In the genomic region with DNA sequence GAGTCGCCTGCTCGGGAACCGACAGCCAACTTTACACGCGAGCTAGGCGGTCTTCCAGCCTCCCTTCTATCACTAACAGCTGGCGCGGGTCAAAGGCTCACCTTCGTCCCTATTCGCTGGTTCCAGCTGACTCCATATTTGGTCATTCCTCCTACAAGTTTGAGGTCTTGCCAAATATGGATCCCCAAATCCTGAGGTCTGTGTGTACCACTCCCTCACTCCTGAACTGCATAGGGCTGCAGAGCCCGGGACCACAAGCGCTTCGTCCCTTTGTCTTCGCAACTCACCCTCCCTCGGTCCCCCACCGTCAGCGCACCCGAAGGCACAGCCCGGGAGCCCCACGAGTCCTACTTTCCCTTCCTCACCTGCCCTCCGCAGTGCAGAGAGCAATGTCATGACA, we compare ENCODE assay signal across 8 mouse cellular contexts. TPM values are rescaled to one million over a fixed set of nuclear protein-coding genes. Genes with fewer than 3 reads are reported as not detected.
DNase-seq lines count a peak whose midpoint lies in the region; ATAC-seq and TF ChIP-seq lines count a peak whose summit lies in the region.

No protein-coding gene starts in this region.

- TF ChIP-seq POLR2A in ES-Bruce4 (IDR thresholded peaks at IDR 0.05; ENCODE audit: insufficient read depth, low read length): no peak
- no peak for TF ChIP-seq POLR2A in testis, adult 2 months (IDR thresholded peaks at IDR 0.05; ENCODE audit: control insufficient read depth, low read depth, low read length)

- WGBS in forebrain, embryonic 11.5 days: 1% methylated on average over 21 of the region's 21 CpGs
- WGBS in heart, embryonic 16.5 days: under 1% methylated on average over 21 of the region's 21 CpGs
- under 1% methylated on average over 21 of the region's 21 CpGs for WGBS in liver, postnatal 0 days (ENCODE audit: insufficient replicate concordance)
- WGBS in neural tube, embryonic 13.5 days: under 1% methylated on average over 21 of the region's 21 CpGs

- H3K4me3 ChIP-seq in ES-Bruce4 (ENCODE audit: low read depth, low read length): peak overlapping the region; percentile 88
- peak overlapping the region; percentile 63 for H3K4me3 ChIP-seq in forebrain, embryonic 11.5 days (ENCODE audit: low read depth, low read length)
- H3K4me3 ChIP-seq in heart, embryonic 16.5 days (ENCODE audit: low read length): peak overlapping the region; percentile 86
- peak overlapping the region; percentile 74 for H3K4me3 ChIP-seq in liver, postnatal 0 days (ENCODE audit: low read depth, low read length)
- H3K4me3 ChIP-seq in neural tube, embryonic 13.5 days: peak overlapping the region; percentile 82
- peak overlapping the region; percentile 85 for H3K4me3 ChIP-seq in testis, adult 2 months (ENCODE audit: control insufficient read depth, low read depth, low read length)

- peak overlapping the region; percentile 78 for H3K9ac ChIP-seq in ES-Bruce4 (ENCODE audit: low read depth, poor library complexity, severe bottlenecking)
- peak overlapping the region; percentile 89 for H3K9ac ChIP-seq in forebrain, embryonic 11.5 days (ENCODE audit: low read length)
- peak overlapping the region; percentile 94 for H3K9ac ChIP-seq in heart, embryonic 16.5 days (ENCODE audit: low read length)
- peak overlapping the region; percentile 83 for H3K9ac ChIP-seq in liver, postnatal 0 days (replicated peaks)
- peak overlapping the region; percentile 89 for H3K9ac ChIP-seq in neural tube, embryonic 13.5 days

- peak; percentile 79 for ATAC-seq in forebrain, embryonic 11.5 days (replicated peaks; ENCODE audit: low FRiP score)
- ATAC-seq in heart, embryonic 16.5 days (replicated peaks; ENCODE audit: extremely low read depth, insufficient read depth, low FRiP score): peak; percentile 87
- peak; percentile 86 for ATAC-seq in liver, postnatal 0 days
- peak; percentile 92 for ATAC-seq in neural tube, embryonic 13.5 days (ENCODE audit: low read depth)

- no peak overlapping the region for H3K27ac ChIP-seq in ES-Bruce4 (ENCODE audit: insufficient read depth, low read length)
- peak overlapping the region; percentile 74 for H3K27ac ChIP-seq in forebrain, embryonic 11.5 days (ENCODE audit: low read depth, low read length)
- H3K27ac ChIP-seq in heart, embryonic 16.5 days (ENCODE audit: low read length): peak overlapping the region; percentile 97
- H3K27ac ChIP-seq in liver, postnatal 0 days (ENCODE audit: low read depth): peak overlapping the region; percentile 94
- H3K27ac ChIP-seq in neural tube, embryonic 13.5 days (replicated peaks): peak overlapping the region; percentile 96
- peak overlapping the region; percentile 47 for H3K27ac ChIP-seq in testis, adult 2 months (ENCODE audit: control insufficient read depth, insufficient read depth, low read depth, low read length)

- DNase-seq in c-Kit-positive CD71-positive TER-119-positive erythroid progenitor cells, embryonic 14.5 days (ENCODE audit: low spot score): peak; percentile 74
- DNase-seq in forebrain, embryonic 11.5 days (ENCODE audit: low spot score): peak; percentile 80
- DNase-seq in kidney, postnatal 25 days: peak; percentile 88 to 89
- peak; percentile 74 for DNase-seq in liver, postnatal 0 days

- H3K27me3 ChIP-seq in ES-Bruce4 (ENCODE audit: control insufficient read depth, insufficient read depth, low read length, poor library complexity, severe bottlenecking): no peaks in the 10 kb centered on the region
- no peaks in the 10 kb centered on the region for H3K27me3 ChIP-seq in forebrain, embryonic 11.5 days (ENCODE audit: control insufficient read depth, insufficient read depth, low read length)
- H3K27me3 ChIP-seq in heart, embryonic 16.5 days (ENCODE audit: control insufficient read depth, insufficient read depth, low read length): no peaks in the 10 kb centered on the region
- no peaks in the 10 kb centered on the region for H3K27me3 ChIP-seq in liver, postnatal 0 days (ENCODE audit: insufficient read depth, low read length)
- no peaks in the 10 kb centered on the region for H3K27me3 ChIP-seq in neural tube, embryonic 13.5 days
- H3K27me3 ChIP-seq in testis, adult 2 months (ENCODE audit: control insufficient read depth, insufficient read depth, low read length): no peaks in the 10 kb centered on the region

- peaks cover 11% of the 10 kb centered on the region for H3K9me3 ChIP-seq in ES-Bruce4 (replicated peaks; ENCODE audit: control insufficient read depth, insufficient read depth, low read length, poor library complexity, severe bottlenecking)
- H3K9me3 ChIP-seq in forebrain, embryonic 11.5 days (ENCODE audit: control insufficient read depth, low read length): no peaks in the 10 kb centered on the region
- H3K9me3 ChIP-seq in heart, embryonic 16.5 days (replicated peaks; ENCODE audit: control insufficient read depth, low read length): no peaks in the 10 kb centered on the region
- no peaks in the 10 kb centered on the region for H3K9me3 ChIP-seq in liver, postnatal 0 days (ENCODE audit: low read length)
- H3K9me3 ChIP-seq in neural tube, embryonic 13.5 days: no peaks in the 10 kb centered on the region

- H3K4me2 ChIP-seq in forebrain, embryonic 11.5 days (ENCODE audit: low read depth, low read length, severe bottlenecking): peak overlapping the region; percentile 67
- peak overlapping the region; percentile 86 for H3K4me2 ChIP-seq in heart, embryonic 16.5 days (ENCODE audit: low read depth, low read length)
- peak overlapping the region; percentile 82 for H3K4me2 ChIP-seq in liver, postnatal 0 days (ENCODE audit: low read depth, low read length)
- peak overlapping the region; percentile 66 for H3K4me2 ChIP-seq in neural tube, embryonic 13.5 days

- TF ChIP-seq EP300 in ES-Bruce4 (IDR thresholded peaks at IDR 0.05; ENCODE audit: insufficient read depth, low read depth, low read length): no peak
- TF ChIP-seq EP300 in liver, postnatal 0 days (IDR thresholded peaks at IDR 0.05; ENCODE audit: low read depth): no peak

- TF ChIP-seq CTCF in ES-Bruce4 (IDR thresholded peaks at IDR 0.05; ENCODE audit: low read depth, low read length): no peak
- no peak for TF ChIP-seq CTCF in liver, postnatal 0 days (IDR thresholded peaks at IDR 0.05; ENCODE audit: low read depth)
- TF ChIP-seq CTCF in testis, adult 2 months (IDR thresholded peaks at IDR 0.05; ENCODE audit: control insufficient read depth, insufficient read depth, insufficient replicate concordance, low read depth, low read length): no peak

- no peaks in the 10 kb centered on the region for H3K4me1 ChIP-seq in ES-Bruce4 (ENCODE audit: control insufficient read depth, insufficient read depth, low read length)
- peaks cover 2% of the 10 kb centered on the region; the same call in 1 of the 2 replicates for H3K4me1 ChIP-seq in forebrain, embryonic 11.5 days (replicated peaks; ENCODE audit: control insufficient read depth, insufficient read depth, low read length)
- peaks cover 9% of the 10 kb centered on the region for H3K4me1 ChIP-seq in heart, embryonic 16.5 days (ENCODE audit: control insufficient read depth, insufficient read depth, low read length)
- peaks cover 8% of the 10 kb centered on the region for H3K4me1 ChIP-seq in liver, postnatal 0 days (ENCODE audit: insufficient read depth)
- H3K4me1 ChIP-seq in neural tube, embryonic 13.5 days (replicated peaks): peaks cover 24% of the 10 kb centered on the region
- H3K4me1 ChIP-seq in testis, adult 2 months (ENCODE audit: control insufficient read depth, insufficient read depth, low read length): peaks cover 2% of the 10 kb centered on the region

- H3K36me3 ChIP-seq in ES-Bruce4 (ENCODE audit: control insufficient read depth, insufficient read depth, low read length, poor library complexity, severe bottlenecking): no peaks in the 10 kb centered on the region
- no peaks in the 10 kb centered on the region for H3K36me3 ChIP-seq in forebrain, embryonic 11.5 days (ENCODE audit: control insufficient read depth, insufficient read depth, low read length)
- H3K36me3 ChIP-seq in heart, embryonic 16.5 days (ENCODE audit: control insufficient read depth, insufficient read depth): peaks cover 5% of the 10 kb centered on the region
- peaks cover 5% of the 10 kb centered on the region for H3K36me3 ChIP-seq in liver, postnatal 0 days (replicated peaks; ENCODE audit: insufficient read depth, low read length)
- H3K36me3 ChIP-seq in neural tube, embryonic 13.5 days: peaks cover 14% of the 10 kb centered on the region
- H3K36me3 ChIP-seq in testis, adult 2 months (ENCODE audit: control insufficient read depth, insufficient read depth, low read length): no peaks in the 10 kb centered on the region

RNA-seq across cellular contexts. Expression of gene Abracl, which starts 0.8 kb away (rescaled TPM):
- 54.5 and 58.5 TPM in 2 replicates for polyA plus RNA-seq in ES-Bruce4 (2011; ENCODE audit: insufficient read depth, insufficient read length, low read depth, missing spikeins)
- polyA plus RNA-seq in forebrain, embryonic 11.5 days (2014; fragmentation: Nextera tagmentation; extraction: Ambion mirVana): 163 and 188 TPM in 2 replicates
- polyA plus RNA-seq in heart, embryonic 16.5 days (2015; fragmentation: Nextera tagmentation; extraction: Ambion mirVana): 152 and 167 TPM in 2 replicates
- 58.6 and 61.7 TPM in 2 replicates for polyA plus RNA-seq in liver, postnatal 0 days (2015; fragmentation: Nextera tagmentation; extraction: Ambion mirVana)
- 99.0 and 103 TPM in 2 replicates for polyA plus RNA-seq in neural tube, embryonic 13.5 days (2015; fragmentation: Nextera tagmentation; extraction: Ambion mirVana)
- polyA plus RNA-seq in testis, adult 2 months (2012; rRNA removed): 5.8 and 6.9 TPM in 2 replicates

RNA-seq across cellular contexts. Expression of gene Reps1, which starts 33.3 kb away (rescaled TPM):
- 78.1 and 85.1 TPM in 2 replicates for polyA plus RNA-seq in ES-Bruce4 (2011; ENCODE audit: insufficient read depth, insufficient read length, low read depth, missing spikeins)
- polyA plus RNA-seq in forebrain, embryonic 11.5 days (2014; fragmentation: Nextera tagmentation; extraction: Ambion mirVana): 33.2 and 38.6 TPM in 2 replicates
- 8.2 and 8.3 TPM in 2 replicates for polyA plus RNA-seq in heart, embryonic 16.5 days (2015; fragmentation: Nextera tagmentation; extraction: Ambion mirVana)
- 5.6 and 6.7 TPM in 2 replicates for polyA plus RNA-seq in liver, postnatal 0 days (2015; fragmentation: Nextera tagmentation; extraction: Ambion mirVana)
- 16.7 and 22.3 TPM in 2 replicates for polyA plus RNA-seq in neural tube, embryonic 13.5 days (2015; fragmentation: Nextera tagmentation; extraction: Ambion mirVana)
- 52.8 and 58.2 TPM in 2 replicates for polyA plus RNA-seq in testis, adult 2 months (2012; rRNA removed)
